Mouse (Mus musculus) gastrocnemius, postnatal 25 days (tissue): ENCODE data around the gene Pkd2. TPM values are rescaled to one million over a fixed set of nuclear protein-coding genes. Genes with fewer than 3 reads are reported as not detected.
"Not testable (repeated sequence)": the region's sequence is repeated elsewhere in the genome, so short reads cannot be mapped to it uniquely, and the experiment has no call there.

Experiments
- DNase-seq: peaks from one replicate; pipeline ENCODE4 v3.0.0; 2022
- long read RNA-seq, 2 experiments: library from polyadenylated mRNA; stranded (forward); transcript quantifications; one replicate each; pipeline ENCODE4 v2.0.0; 2021
- total RNA-seq, 2 experiments: library from RNA; stranded (reverse); gene quantifications; 1 replicate in 1 of 2; 2 replicates in 1 of 2; pipeline ENCODE4 v1.2.3; 2021

Pkd2 gene
- 10 to 100 TPM; 11.8 to 13.4 TPM for total RNA-seq
- long read RNA-seq, experiment 1, full-length matches to known transcripts: 2 of 5 reads
- long read RNA-seq, experiment 1, partial matches to known transcripts: 0 of 5 reads
- long read RNA-seq, experiment 1, other reads (novel, unspliced or antisense): 3 of 5 reads
- long read RNA-seq, experiment 2, full-length matches to known transcripts: 8 of 12 reads
- long read RNA-seq, experiment 2, partial matches to known transcripts: 3 of 12 reads
- long read RNA-seq, experiment 2, other reads (novel, unspliced or antisense): 1 of 12 reads

- peak; percentile 83 for DNase-seq
Observed at GRCm38 (mm10) chr5:104458832-104459705, at the start of gene Pkd2. TSS of gene Pkd2 (plus strand) at chr5:104459450.

GRCm38 (mm10) chr5:104415999-104416398, 43.3 kb upstream of the Pkd2 start:
- no peak for DNase-seq

DNA sequence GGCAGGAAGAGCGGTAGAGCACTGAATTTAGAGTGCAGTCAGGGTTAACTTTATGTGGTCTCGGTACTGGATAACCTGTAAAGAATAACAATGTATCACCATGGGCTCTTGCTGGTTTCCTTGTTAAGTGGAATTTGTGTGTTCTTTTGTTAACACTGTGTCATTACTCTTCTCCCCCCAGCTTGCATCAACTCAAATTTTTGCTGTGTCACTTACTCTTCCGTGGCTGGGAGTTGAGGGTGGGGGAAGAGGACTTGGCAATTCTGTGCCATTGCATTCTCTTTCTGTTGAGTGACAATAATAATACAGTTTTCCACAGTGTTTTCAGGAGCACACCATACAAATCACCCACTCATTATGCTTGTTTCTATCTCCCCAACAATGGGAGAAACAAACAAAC, 42.2 kb upstream of the Pkd2 start:
- DNase-seq: no peak

GRCm38 (mm10) chr5:104417721-104418120, 41.5 kb upstream of the Pkd2 start:
- no peak for DNase-seq

DNA sequence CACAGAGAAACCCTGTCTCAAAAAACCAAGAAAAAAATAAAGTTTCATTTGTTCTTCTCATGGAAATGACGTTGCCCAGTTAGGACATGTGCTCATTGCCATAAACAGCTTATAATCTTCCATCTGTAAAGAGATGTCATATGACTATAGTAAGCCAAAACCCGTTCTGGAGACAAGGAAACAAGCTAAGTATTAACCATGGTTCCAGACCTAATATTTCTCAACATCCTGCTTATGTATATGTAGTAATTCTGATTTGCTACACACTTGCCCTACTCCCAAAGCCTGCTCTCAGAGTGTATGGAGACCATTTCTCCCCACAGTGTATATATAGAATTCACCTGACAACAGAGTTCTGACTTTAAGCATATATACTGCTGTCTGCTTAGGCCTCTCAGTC, 37.2 kb upstream of the Pkd2 start:
- no peak for DNase-seq

GRCm38 (mm10) chr5:104423861-104424260, 35.4 kb upstream of the Pkd2 start:
- no peak for DNase-seq

DNA sequence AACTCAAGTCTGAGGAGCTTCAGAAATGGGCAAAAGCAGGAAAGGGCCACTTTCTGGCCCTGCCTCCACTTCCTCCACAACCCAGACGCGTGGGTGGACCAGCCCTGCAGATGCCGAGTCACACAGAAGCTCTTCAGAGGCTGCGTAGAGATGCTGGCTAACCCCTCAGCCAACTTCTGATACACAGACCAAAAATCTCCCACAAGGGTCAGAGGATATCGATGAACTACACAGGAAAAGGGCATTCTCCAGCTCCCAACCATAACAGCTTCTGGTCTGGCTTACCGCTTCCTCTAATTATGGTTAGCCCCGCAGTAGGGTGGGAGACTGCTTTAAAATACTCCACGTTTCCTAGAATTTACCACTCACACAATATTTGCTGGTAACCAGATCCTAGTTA, 33.3 kb upstream of the Pkd2 start:
- DNase-seq: no peak

- no peak for DNase-seq
Observed at GRCm38 (mm10) chr5:104432886-104433285, 26.4 kb upstream of the Pkd2 start.

GRCm38 (mm10) chr5:104433968-104434565, 25.2 kb upstream of the Pkd2 start:
- DNase-seq: no peak

DNA sequence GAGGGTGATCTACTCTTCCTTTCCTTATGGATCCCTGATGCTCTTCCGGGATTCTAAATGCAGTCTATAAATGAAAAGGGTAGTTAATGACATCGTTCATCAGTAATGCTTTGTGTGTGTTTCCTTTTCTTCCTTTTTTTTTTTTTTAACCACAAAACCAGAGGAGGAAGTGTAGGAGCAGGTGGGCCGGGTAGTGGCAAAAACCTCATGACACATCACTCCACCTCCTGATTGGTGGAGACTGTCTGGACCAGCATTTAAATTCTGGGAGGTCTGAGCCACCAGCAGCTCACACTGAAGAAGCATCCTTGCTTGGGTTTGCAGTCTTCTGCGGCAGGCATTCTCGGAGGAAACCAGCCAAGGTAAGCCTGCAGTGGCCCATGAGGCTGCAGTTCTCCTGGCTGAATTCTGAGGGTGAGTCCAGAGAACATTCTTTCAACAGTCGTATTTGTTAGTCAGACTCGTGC, 24.4 kb upstream of the Pkd2 start, which contains the start of gene Spp1:
Gene Spp1 (plus strand): TSS at position 284 of the 467 bp plus-strand sequence.
- DNase-seq: no peak

DNA sequence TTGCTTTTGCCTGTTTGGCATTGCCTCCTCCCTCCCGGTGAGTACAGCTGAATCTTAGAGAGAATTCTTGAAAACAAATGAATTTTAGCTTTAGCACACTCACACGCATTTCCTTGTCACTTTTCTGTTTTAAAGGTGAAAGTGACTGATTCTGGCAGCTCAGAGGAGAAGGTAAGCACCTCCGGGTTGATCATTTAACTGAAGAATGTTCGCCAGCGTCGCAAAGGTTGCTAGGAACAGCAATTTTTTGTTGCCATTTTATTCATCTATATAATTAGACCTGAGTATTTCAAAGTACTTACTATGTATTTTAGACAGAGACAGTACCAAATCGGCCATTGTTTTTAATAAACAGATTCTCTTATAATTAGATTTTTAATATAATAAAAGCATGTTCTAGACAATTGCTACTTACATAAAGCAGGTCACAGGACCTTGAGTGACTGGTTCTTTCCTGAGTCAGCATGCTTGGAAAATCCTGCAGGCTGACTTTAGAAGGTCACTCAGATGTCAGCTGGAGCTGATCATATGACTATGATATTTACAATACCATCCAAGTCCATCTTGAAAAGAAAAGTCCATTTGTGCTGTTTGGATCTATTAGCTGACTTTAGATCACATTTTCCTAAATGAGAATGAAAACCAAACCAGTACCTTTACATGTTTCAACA, 22.7 kb upstream of the Pkd2 start:
- no peak for DNase-seq

GRCm38 (mm10) chr5:104442396-104442795, 16.9 kb upstream of the Pkd2 start:
- DNase-seq: no peak

GRCm38 (mm10) chr5:104442850-104443249, 16.4 kb upstream of the Pkd2 start:
- no peak for DNase-seq

DNA sequence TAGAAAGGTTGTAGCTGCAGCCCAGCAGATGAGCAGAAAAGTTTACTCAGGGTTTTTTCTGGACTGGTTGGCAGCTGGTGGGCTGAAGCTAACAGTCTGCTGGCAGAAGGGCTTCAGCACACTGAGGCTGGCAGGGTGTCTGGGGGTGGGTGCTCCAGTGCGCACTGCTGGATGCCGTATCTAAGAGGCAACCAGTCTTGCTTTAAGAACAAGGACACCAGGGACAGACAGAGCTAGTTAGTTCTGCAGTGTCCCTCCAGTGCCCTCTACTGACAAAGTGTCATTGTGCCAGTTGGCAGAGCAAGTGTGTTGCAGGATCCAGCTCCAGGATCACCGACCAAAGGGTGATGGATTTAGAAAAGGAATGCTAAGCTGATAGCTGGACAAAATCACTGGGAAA, 13.1 kb upstream of the Pkd2 start:
- DNase-seq: peak; percentile 23

GRCm38 (mm10) chr5:104448346-104448745, 10.9 kb upstream of the Pkd2 start:
- DNase-seq: not testable (repeated sequence)

DNA sequence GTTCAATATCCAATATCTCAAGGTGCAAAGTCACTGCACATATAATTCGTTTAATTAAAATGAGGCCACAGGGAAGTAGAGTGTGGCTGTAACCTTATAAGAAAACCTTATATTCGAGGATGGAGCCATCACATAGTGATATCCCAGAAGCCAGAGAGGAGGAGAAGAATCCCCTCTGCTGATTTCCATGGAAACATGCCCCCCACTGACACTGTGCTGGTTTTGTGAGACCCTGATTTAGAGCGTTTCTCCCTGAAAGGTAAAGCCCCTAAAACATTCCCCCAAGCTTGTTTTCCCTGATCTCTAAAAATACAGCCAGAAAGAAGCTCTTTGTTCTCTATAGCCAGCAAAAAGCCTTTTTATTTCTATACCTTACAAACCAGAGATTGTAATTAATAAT, 9.8 kb upstream of the Pkd2 start:
- DNase-seq: no peak

- DNase-seq: no peak
Observed at GRCm38 (mm10) chr5:104453075-104453474, 6.2 kb upstream of the Pkd2 start.

GRCm38 (mm10) chr5:104454564-104454963, 4.7 kb upstream of the Pkd2 start:
- DNase-seq: no peak

DNA sequence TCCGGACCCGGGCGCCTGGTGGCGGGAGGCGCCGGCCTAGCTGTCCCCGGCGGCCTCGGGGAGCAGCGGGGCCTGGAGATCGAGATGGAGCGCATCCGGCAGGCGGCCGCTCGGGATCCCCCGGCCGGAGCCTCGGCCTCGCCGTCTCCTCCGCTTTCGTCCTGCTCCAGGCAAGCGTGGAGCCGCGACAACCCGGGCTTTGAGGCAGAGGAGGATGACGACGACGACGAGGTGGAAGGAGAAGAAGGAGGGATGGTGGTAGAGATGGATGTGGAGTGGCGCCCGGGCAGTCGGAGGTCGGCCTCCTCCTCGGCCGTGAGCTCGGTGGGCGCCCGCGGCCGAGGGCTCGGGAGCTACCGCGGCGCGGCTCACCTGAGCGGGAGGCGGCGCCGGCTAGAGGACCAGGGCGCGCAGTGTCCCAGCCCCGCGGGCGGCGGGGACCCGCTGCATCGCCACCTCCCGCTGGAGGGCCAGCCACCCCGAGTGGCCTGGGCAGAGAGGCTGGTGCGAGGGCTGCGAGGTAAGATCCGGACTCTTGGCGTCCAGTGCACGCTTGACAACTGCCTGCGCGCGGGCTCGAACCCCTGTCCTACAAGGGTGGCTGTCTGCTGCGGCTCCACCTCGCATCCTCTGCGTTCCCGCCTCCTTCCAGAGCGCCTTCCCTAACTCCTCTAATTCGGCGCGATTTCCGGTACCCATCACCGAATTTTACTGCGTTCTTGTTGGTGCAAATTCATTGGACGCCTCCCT, 631 bp downstream of the Pkd2 start:
- peak; percentile 20 for DNase-seq

DNA sequence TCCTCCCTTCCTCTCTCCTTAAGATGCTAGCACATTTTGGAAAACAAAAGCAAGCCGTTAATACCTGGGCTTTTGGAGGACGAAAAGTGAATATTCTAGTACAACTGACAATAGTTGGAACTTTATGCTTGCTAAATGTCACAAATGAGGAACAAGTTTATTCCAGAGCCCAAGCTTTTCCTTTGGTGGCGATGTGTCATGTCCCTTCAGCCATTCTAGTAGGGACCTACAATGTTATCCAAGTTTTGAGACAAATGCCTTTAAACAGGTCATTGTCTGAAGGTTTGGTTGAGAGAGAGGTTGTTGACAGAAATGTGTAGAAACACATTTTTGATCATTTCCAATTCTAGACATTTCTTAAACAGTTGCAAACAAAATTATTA, 1.2 kb downstream of the Pkd2 start:
- DNase-seq: peak; percentile 9

GRCm38 (mm10) chr5:104460856-104461255, 1.6 kb downstream of the Pkd2 start:
- peak; percentile 7 for DNase-seq

- no peak for DNase-seq
Observed at GRCm38 (mm10) chr5:104465279-104465678, 6.0 kb downstream of the Pkd2 start.
